Mouse (Mus musculus) forebrain, embryonic 12.5 days (tissue): Measurements from ENCODE around the gene E030018B13Rik. TPM values are rescaled to one million over a fixed set of nuclear protein-coding genes. Genes with fewer than 3 reads are reported as not detected.

ENCODE experiments used
- ATAC-seq: fragments of 200-750 bp; cut with Nextera tagmentation; 2 replicates; pipeline ENCODE4 v1.8.0; 2017; ENCODE audit warnings: moderate TSS enrichment; ENCODE audit not compliant: low FRiP score
- H3K27ac ChIP-seq: fragments of 300-500 bp; sonication (generic); 2 replicates; pipeline ENCODE4 v1.5.1; 2016; ENCODE audit warnings: mild to moderate bottlenecking
- H3K27me3 ChIP-seq: fragments of 300-500 bp; sonication (generic); 2 replicates; pipeline ENCODE4 v1.6.1; 2016; ENCODE audit warnings: mild to moderate bottlenecking
- H3K36me3 ChIP-seq: fragments of 300-500 bp; sonication (generic); replicated peaks from 2 replicates; pipeline ENCODE4 v1.6.1; 2016; ENCODE audit warnings: mild to moderate bottlenecking
- H3K4me1 ChIP-seq: fragments of 300-500 bp; sonication (generic); 2 replicates; pipeline ENCODE4 v1.6.1; 2016
- H3K4me2 ChIP-seq: fragments of 300-500 bp; sonication (generic); 2 replicates; pipeline ENCODE4 v1.6.1; 2016; ENCODE audit warnings: mild to moderate bottlenecking, moderate library complexity
- H3K4me3 ChIP-seq: fragments of 300-500 bp; sonication (generic); replicated peaks from 2 replicates; pipeline ENCODE4 v1.5.1; 2016; ENCODE audit warnings: mild to moderate bottlenecking
- H3K9ac ChIP-seq: fragments of 300-500 bp; sonication (generic); 2 replicates; pipeline ENCODE4 v1.6.1; 2016; ENCODE audit warnings: mild to moderate bottlenecking
- H3K9me3 ChIP-seq: fragments of 300-500 bp; sonication (generic); 2 replicates; pipeline ENCODE4 v1.6.1; 2016
- WGBS: fragments of 180-500 bp; shearing (Covaris S2); methylation state at CpG from one replicate; pipeline ENCODE4 v1.1.7; 2016; 5-methylcytosine and 5-hydroxymethylcytosine counted together
- polyA plus RNA-seq: library from polyadenylated mRNA; unstranded; fragments of >200 nt; fragmentation: Nextera tagmentation; extraction: Ambion mirVana; gene quantifications from 2 replicates; pipeline ENCODE4 v1.2.1, GENCODE M21; 2016

Gene E030018B13Rik
- polyA plus RNA-seq, 1 experiment from 2014 or later, result not detected

DNA sequence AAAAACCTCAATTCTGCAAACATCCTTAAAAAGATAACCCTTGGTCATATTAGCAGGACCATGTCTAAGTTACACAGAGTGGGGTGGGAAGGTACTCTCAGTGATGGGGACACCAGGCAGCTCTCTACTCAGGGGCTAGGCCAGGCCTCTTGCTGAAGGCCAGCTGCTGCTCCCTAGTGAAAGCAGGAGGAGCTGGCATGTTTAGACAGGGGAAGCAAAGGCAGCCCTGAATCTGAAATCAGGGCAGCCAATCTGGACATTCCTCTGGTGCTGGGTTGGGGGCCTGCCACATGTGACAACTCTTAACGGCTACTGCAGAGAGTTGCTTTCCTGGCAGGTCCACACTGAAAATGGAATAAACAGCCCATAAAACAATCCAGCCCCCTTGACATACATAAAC is 7.5 kb downstream of the E030018B13Rik start:
- WGBS, result 93% methylated on average over 1 of the region's 1 CpGs

DNA sequence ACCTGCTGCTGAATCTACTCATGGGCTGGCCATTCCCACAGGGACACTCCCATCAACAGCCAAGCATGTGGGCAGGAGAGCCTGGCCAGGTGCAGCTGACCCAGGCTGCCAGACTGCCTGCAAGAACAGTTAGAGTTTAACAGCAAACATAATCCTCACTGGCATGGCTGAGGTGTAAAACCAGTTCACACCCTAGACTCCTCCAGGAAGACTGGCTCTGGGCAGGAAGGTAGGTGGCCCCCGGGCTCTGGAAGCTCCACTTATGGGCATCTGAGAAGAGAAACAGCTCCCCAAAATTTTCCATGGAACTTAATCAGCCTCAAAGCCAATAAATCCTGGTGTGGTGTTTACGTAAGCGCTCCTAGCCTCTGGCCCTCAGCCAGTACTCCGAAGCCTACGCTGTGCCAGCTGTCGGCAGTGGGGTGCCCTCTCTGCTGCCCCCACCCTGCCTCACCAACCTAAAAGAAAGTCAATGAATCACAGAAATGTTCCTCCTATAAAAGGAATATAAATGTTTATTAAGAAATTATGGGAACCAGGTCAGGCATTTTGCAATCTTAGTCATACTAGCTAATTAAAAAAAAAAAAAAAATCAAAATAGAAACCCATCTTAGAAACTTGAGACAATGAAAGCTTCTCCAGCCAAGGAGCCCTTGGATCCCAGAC is 8.2 kb downstream of the E030018B13Rik start:
- H3K27me3 ChIP-seq, result no peaks in the 10 kb centered on the region
- no peak overlapping the region for H3K4me2 ChIP-seq
- 67% methylated on average over 6 of the region's 6 CpGs for WGBS
- H3K9me3 ChIP-seq, result no peaks in the 10 kb centered on the region
- H3K4me3 ChIP-seq, result no peak overlapping the region
- H3K36me3 ChIP-seq, result no peaks in the 10 kb centered on the region
- H3K4me1 ChIP-seq, result peaks cover 38% of the 10 kb centered on the region
- ATAC-seq, result no peak
- no peak overlapping the region for H3K27ac ChIP-seq
- H3K9ac ChIP-seq, result no peak overlapping the region

More for the DNA sequence above, 7.5 kb downstream of the E030018B13Rik start:
- Histone ChIP-seq H3K36me3 (no peaks in the 10 kb centered on the region), H3K27ac (no peak overlapping the region), H3K4me1 (peaks cover 38% of the 10 kb centered on the region), H3K27me3 (no peaks in the 10 kb centered on the region), H3K4me3 (no peak overlapping the region), H3K9me3 (no peaks in the 10 kb centered on the region), H3K4me2 (no peak overlapping the region), H3K9ac (no peak overlapping the region)
- ATAC-seq, result no peak

GRCm38 (mm10) chr7:63925413-63926360 is 9.0 kb downstream of the E030018B13Rik start:
- no peak for ATAC-seq
- H3K4me1 ChIP-seq, result peaks cover 38% of the 10 kb centered on the region
- 75% methylated on average over 14 of the region's 14 CpGs for WGBS

DNA sequence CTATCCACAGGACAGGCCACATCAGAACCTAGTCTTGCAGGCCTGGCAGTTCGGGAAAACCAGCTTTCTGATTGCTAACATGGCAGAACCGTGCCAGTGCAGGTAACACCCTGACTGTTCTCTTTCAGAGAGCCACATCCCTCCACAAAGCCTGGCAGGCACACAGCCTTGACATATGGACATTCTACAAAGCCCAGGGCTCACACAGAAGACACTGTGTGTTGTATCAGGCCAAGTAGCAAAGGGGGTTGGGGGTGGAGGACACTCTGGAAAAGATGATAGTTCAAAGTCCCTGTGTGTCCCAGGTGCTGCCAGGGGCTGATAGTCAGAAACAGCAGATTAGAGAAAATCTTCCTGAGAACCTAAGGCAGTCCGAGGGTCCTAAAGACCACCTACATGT is 9.8 kb downstream of the E030018B13Rik start:
- H3K9me3 ChIP-seq, result no peaks in the 10 kb centered on the region
- peaks cover 38% of the 10 kb centered on the region for H3K4me1 ChIP-seq
- no peak overlapping the region for H3K4me3 ChIP-seq
- no peaks in the 10 kb centered on the region for H3K27me3 ChIP-seq
- no peak for ATAC-seq
- no peaks in the 10 kb centered on the region for H3K36me3 ChIP-seq
- H3K4me2 ChIP-seq, result no peak overlapping the region
- no peak overlapping the region for H3K9ac ChIP-seq
- 67% methylated on average over 3 of the region's 3 CpGs for WGBS
- H3K27ac ChIP-seq, result 0 out of 2 replicates have a peak overlapping the region, but pooled peaks have one; percentile 25

More at GRCm38 (mm10) chr7:63925413-63926360, 9.0 kb downstream of the E030018B13Rik start:
- no peak overlapping the region for H3K4me3 ChIP-seq
- no peak overlapping the region for H3K9ac ChIP-seq
- H3K27me3 ChIP-seq, result no peaks in the 10 kb centered on the region
- 0 out of 2 replicates have a peak overlapping the region, but pooled peaks have one; percentile 25 for H3K27ac ChIP-seq
- no peaks in the 10 kb centered on the region for H3K9me3 ChIP-seq
- no peaks in the 10 kb centered on the region for H3K36me3 ChIP-seq
- no peak overlapping the region for H3K4me2 ChIP-seq

DNA sequence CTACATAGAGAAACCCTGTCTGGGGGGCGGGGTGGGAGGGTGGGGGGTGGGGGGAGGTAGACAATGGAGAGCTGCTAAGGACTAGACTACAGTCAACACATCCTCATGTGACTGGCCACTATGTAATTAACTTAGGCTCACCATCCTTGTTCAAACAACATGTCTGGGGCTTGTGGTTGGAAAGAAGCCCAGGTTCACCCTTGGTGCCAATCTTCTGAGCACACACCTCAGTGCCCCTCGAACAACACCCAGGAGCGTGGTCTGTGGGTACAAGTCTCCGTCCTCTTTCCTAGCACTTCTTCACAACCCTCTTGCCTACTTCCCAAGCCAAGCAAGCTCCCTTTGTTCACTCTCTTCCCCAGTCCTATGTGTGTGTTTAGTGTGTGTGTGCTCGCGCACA is 10.5 kb downstream of the E030018B13Rik start:
- Histone ChIP-seq H3K36me3 (no peaks in the 10 kb centered on the region), H3K27me3 (no peaks in the 10 kb centered on the region), H3K9ac (no peak overlapping the region), H3K4me1 (peaks cover 37% of the 10 kb centered on the region), H3K9me3 (no peaks in the 10 kb centered on the region), H3K4me3 (no peak overlapping the region), H3K4me2 (no peak overlapping the region), H3K27ac (no peak overlapping the region)
- WGBS, result 97% methylated on average over 6 of the region's 6 CpGs
- ATAC-seq, result no peak

- Histone ChIP-seq H3K4me1 (peaks cover 33% of the 10 kb centered on the region), H3K9ac (no peak overlapping the region), H3K27me3 (no peaks in the 10 kb centered on the region), H3K4me3 (no peak overlapping the region), H3K27ac (no peak overlapping the region), H3K36me3 (no peaks in the 10 kb centered on the region), H3K9me3 (no peaks in the 10 kb centered on the region), H3K4me2 (no peak overlapping the region)
- WGBS, result 89% methylated on average over 4 of the region's 4 CpGs
- no peak for ATAC-seq
Observed at GRCm38 (mm10) chr7:63929080-63929479, 12.4 kb downstream of the E030018B13Rik start.

- no peak for ATAC-seq
- H3K9ac ChIP-seq, result no peak overlapping the region
- H3K9me3 ChIP-seq, result no peaks in the 10 kb centered on the region
- no peak overlapping the region for H3K4me2 ChIP-seq
- no peaks in the 10 kb centered on the region for H3K36me3 ChIP-seq
- H3K4me3 ChIP-seq, result no peak overlapping the region
- WGBS, result 93% methylated on average over 3 of the region's 3 CpGs
- no peak overlapping the region for H3K27ac ChIP-seq
- H3K27me3 ChIP-seq, result no peaks in the 10 kb centered on the region
- peaks cover 33% of the 10 kb centered on the region for H3K4me1 ChIP-seq
Observed at GRCm38 (mm10) chr7:63930132-63930531, 13.5 kb downstream of the E030018B13Rik start.

DNA sequence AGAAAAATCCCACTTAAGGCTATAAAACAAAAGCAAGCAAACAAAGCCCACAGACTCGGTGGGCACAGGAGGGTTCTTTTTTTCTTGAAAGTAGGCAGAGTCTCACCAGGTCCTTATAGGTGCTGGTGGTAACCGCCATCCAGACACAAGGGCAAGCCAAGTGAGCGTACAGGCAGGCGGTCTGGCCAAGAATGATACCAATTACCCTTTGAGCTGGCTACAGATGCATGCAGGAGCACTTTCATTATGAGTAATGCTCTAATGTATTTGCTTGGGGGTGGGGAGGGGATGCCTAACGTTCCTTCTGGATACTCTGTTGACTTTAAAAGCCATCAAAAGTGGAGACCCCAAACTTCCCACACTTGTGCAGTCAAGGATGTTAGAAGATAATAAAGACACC is 14.1 kb downstream of the E030018B13Rik start:
- no peak overlapping the region for H3K9ac ChIP-seq
- WGBS, result 83% methylated on average over 5 of the region's 5 CpGs
- no peak overlapping the region for H3K27ac ChIP-seq
- no peak for ATAC-seq
- no peak overlapping the region for H3K4me3 ChIP-seq
- no peaks in the 10 kb centered on the region for H3K9me3 ChIP-seq
- no peaks in the 10 kb centered on the region for H3K27me3 ChIP-seq
- no peak overlapping the region for H3K4me2 ChIP-seq
- no peaks in the 10 kb centered on the region for H3K36me3 ChIP-seq
- H3K4me1 ChIP-seq, result peaks cover 33% of the 10 kb centered on the region

DNA sequence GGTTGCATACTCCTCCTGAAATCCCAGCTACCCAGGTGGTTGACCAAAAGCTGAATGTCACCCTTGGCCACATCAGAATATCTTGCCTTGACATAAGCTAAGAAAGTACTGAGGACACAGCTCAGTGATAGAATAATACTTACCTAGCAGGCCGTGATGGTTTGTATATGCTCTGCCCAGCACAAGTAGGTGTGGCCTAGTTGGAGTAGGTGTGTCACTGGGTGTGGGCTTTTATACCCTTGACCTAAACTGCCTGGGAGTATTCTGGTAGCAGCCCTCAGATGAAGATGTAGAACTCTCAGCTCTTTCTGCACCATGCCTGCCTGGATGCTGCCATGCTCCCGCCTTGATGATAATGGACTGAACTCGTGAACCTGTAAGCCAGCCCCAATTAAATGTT is 15.8 kb downstream of the E030018B13Rik start:
- ATAC-seq, result no peak
- no peak overlapping the region for H3K4me2 ChIP-seq
- 92% methylated on average over 3 of the region's 3 CpGs for WGBS

GRCm38 (mm10) chr7:63933905-63934304 is 17.2 kb downstream of the E030018B13Rik start:
- Histone ChIP-seq H3K9me3 (no peaks in the 10 kb centered on the region), H3K9ac (no peak overlapping the region), H3K36me3 (no peaks in the 10 kb centered on the region), H3K27me3 (no peaks in the 10 kb centered on the region), H3K27ac (no peak overlapping the region), H3K4me1 (peaks cover 30% of the 10 kb centered on the region), H3K4me3 (no peak overlapping the region), H3K4me2 (no peak overlapping the region)
- ATAC-seq, result no peak
- 75% methylated on average over 6 of the region's 6 CpGs for WGBS

More for the DNA sequence above, 15.8 kb downstream of the E030018B13Rik start:
- H3K4me1 ChIP-seq, result peaks cover 30% of the 10 kb centered on the region
- H3K4me3 ChIP-seq, result no peak overlapping the region
- H3K36me3 ChIP-seq, result no peaks in the 10 kb centered on the region
- no peak overlapping the region for H3K9ac ChIP-seq
- H3K27ac ChIP-seq, result no peak overlapping the region
- no peaks in the 10 kb centered on the region for H3K9me3 ChIP-seq
- H3K27me3 ChIP-seq, result no peaks in the 10 kb centered on the region

DNA sequence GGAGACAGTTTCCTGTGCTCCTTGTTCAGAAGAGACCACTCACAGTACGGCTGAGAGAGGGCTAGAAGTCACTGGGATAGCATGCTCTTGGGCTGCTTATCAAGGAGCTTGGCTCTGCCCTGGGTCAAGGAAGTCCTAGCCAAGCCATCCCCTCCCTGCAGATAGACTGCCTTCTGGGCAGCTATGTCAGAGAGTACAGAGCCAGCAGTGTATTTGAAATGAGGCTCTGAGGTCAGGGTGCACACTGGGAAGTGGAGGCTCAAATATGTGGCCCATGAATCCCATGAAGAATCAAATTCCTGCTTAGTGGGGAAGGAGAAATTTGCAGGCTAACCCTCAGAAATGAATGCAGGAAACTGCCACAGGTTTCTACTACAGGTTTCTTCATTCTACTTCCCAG is 17.9 kb downstream of the E030018B13Rik start:
- no peaks in the 10 kb centered on the region for H3K27me3 ChIP-seq
- no peaks in the 10 kb centered on the region for H3K36me3 ChIP-seq
- H3K4me1 ChIP-seq, result peaks cover 32% of the 10 kb centered on the region
- H3K9me3 ChIP-seq, result no peaks in the 10 kb centered on the region
- H3K4me2 ChIP-seq, result peak overlapping the region; percentile 94
- no peak overlapping the region for H3K4me3 ChIP-seq
- H3K27ac ChIP-seq, result no peak overlapping the region
- ATAC-seq, result no peak
- H3K9ac ChIP-seq, result no peak overlapping the region
- 77% methylated on average over 1 of the region's 1 CpGs for WGBS

GRCm38 (mm10) chr7:63935809-63936187 is 19.1 kb downstream of the E030018B13Rik start:
- peak overlapping the region; percentile 95 for H3K9ac ChIP-seq
- peaks cover 4% of the 10 kb centered on the region; the same call in 1 of the 2 replicates for H3K27me3 ChIP-seq
- peak overlapping the region; percentile 94 for H3K4me2 ChIP-seq
- H3K27ac ChIP-seq, result no peak overlapping the region
- H3K4me3 ChIP-seq, result peak overlapping the region; percentile 97
- H3K4me1 ChIP-seq, result peaks cover 37% of the 10 kb centered on the region
- H3K36me3 ChIP-seq, result no peaks in the 10 kb centered on the region
- ATAC-seq, result no peak
- H3K9me3 ChIP-seq, result no peaks in the 10 kb centered on the region
- WGBS, result 13% methylated on average over 8 of the region's 8 CpGs
